Comparison of ENCODE assay signal across 14 mouse cellular contexts in genomic region chr12:107975479-107975896, GRCm38 (mm10). TPM values are rescaled to one million over a fixed set of nuclear protein-coding genes. Genes with fewer than 3 reads are reported as not detected.
DNase-seq lines count a peak whose midpoint lies in the region; ATAC-seq and TF ChIP-seq lines count a peak whose summit lies in the region.
"Had no signal": no experiment of that assay in that cellular context is flagged by ENCODE, and none has a peak within 500 bp of the region (broad histone marks: within the 10 kb centered on the region; RNA-seq: fewer than 3 reads in every experiment).

No protein-coding gene starts in this region.

- no peaks in the 10 kb centered on the region for H3K9me3 ChIP-seq in hindbrain, postnatal 0 days (ENCODE audit: low read length)
- no peaks in the 10 kb centered on the region for H3K9me3 ChIP-seq in kidney, embryonic 15.5 days (replicated peaks)

- H3K27me3 ChIP-seq in hindbrain, postnatal 0 days (ENCODE audit: insufficient read depth, low read length) = no peaks in the 10 kb centered on the region
- no peaks in the 10 kb centered on the region; the same call in 1 of the 2 replicates for H3K27me3 ChIP-seq in kidney, embryonic 15.5 days

- no peak for ATAC-seq in hindbrain, postnatal 0 days
- no peak for ATAC-seq in kidney, embryonic 15.5 days (replicated peaks; ENCODE audit: low FRiP score)

- H3K27ac ChIP-seq in layer of hippocampus, adult 2 months = peak overlapping the region; percentile 86
- H3K27ac ChIP-seq in embryonic fibroblast, embryonic 13.5 days (ENCODE audit: insufficient read depth, low read length) = peak overlapping the region; percentile 1; the same call in 1 of the 2 replicates
- H3K27ac ChIP-seq in hindbrain, postnatal 0 days = peak overlapping the region; percentile 72; the same call in 1 of the 2 replicates
- no peak overlapping the region for H3K27ac ChIP-seq in kidney, embryonic 15.5 days

- WGBS in hindbrain, postnatal 0 days = 50% methylated on average over 10 of the region's 10 CpGs
- WGBS in kidney, embryonic 15.5 days = 74% methylated on average over 10 of the region's 10 CpGs

- peak overlapping the region; percentile 41 for H3K4me3 ChIP-seq in layer of hippocampus, adult 2 months
- no peak overlapping the region for H3K4me3 ChIP-seq in embryonic fibroblast, embryonic 13.5 days (ENCODE audit: insufficient read depth, low read length)
- no peak overlapping the region for H3K4me3 ChIP-seq in hindbrain, postnatal 0 days (ENCODE audit: low read length)
- no peak overlapping the region for H3K4me3 ChIP-seq in kidney, embryonic 15.5 days (replicated peaks)

- H3K4me2 ChIP-seq in hindbrain, postnatal 0 days (ENCODE audit: low read depth, low read length) = peak overlapping the region; percentile 52
- H3K4me2 ChIP-seq in kidney, embryonic 15.5 days = no peak overlapping the region

- H3K4me1 ChIP-seq in embryonic fibroblast, embryonic 13.5 days (ENCODE audit: control insufficient read depth, insufficient read depth, low read length) = peaks cover 7% of the 10 kb centered on the region; the same call in 1 of the 2 replicates
- H3K4me1 ChIP-seq in hindbrain, postnatal 0 days (ENCODE audit: insufficient read depth, low read length) = peaks cover 31% of the 10 kb centered on the region
- peaks cover 79% of the 10 kb centered on the region for H3K4me1 ChIP-seq in kidney, embryonic 15.5 days

- no peak overlapping the region; the same call in 1 of the 2 replicates for H3K9ac ChIP-seq in hindbrain, postnatal 0 days (replicated peaks; ENCODE audit: low read length)
- H3K9ac ChIP-seq in kidney, embryonic 15.5 days = no peak overlapping the region

- no peak for DNase-seq in layer of hippocampus, adult 2 months (ENCODE audit: low spot score in 2 of 2)
- DNase-seq in layer of hippocampus, postnatal 10 days (ENCODE audit: low spot score in 2 of 2) = no peak
- no peak for DNase-seq in hindbrain, postnatal 0 days (ENCODE audit: low spot score)
- peak; percentile 66 for DNase-seq in naive thymus-derived CD4-positive, alpha-beta T cell, adult 2 months (ENCODE audit: low read depth)
- no peak for DNase-seq in retina, embryonic 14.5 days (ENCODE audit: low spot score)
- no peak for DNase-seq in adipocyte (ENCODE audit: low spot score)
- DNase-seq: adrenal gland, adult 2 months; B cell, adult 2 months; heart, adult 11 months; heart, postnatal 14 days; kidney, adult 9 months; retina, postnatal 1 day had no signal

- TF ChIP-seq CTCF in layer of hippocampus, adult 2 months (conservative IDR thresholded peaks at IDR 0.05) = no peak
- TF ChIP-seq CTCF in embryonic fibroblast, embryonic 13.5 days (IDR thresholded peaks at IDR 0.05; ENCODE audit: borderline replicate concordance, insufficient read depth, low read length) = no peak
- no peak for TF ChIP-seq CTCF in hindbrain, postnatal 0 days (IDR thresholded peaks at IDR 0.05; ENCODE audit: low read depth)

- H3K36me3 ChIP-seq in hindbrain, postnatal 0 days (ENCODE audit: insufficient read depth, low read length) = no peaks in the 10 kb centered on the region
- H3K36me3 ChIP-seq in kidney, embryonic 15.5 days = no peaks in the 10 kb centered on the region

- no peak for TF ChIP-seq POLR2A in embryonic fibroblast, embryonic 13.5 days (IDR thresholded peaks at IDR 0.05; ENCODE audit: low read depth, low read length)

RNA-seq across cellular contexts. Expression of gene Bcl11b, which starts 27.9 kb away (rescaled TPM):
- 100 to 1,000 TPM; 144 to 145 TPM for total RNA-seq in layer of hippocampus, adult 2 months (2021)
- 100 to 1,000 TPM; 118 to 127 TPM for total RNA-seq in layer of hippocampus, postnatal 10 days (2021)
- 3.0 and 6.5 TPM in 2 replicates for polyA plus RNA-seq in embryonic fibroblast, embryonic 13.5 days (2011; ENCODE audit: insufficient read length, low read depth, missing spikeins)
- total RNA-seq in hindbrain, postnatal 0 days (2014; rRNA removed) = 30.0 and 31.6 TPM in 2 replicates
- polyA plus RNA-seq in hindbrain, postnatal 0 days (2015; fragmentation: Nextera tagmentation; extraction: Ambion mirVana) = 9.8 and 12.0 TPM in 2 replicates
- polyA plus RNA-seq in kidney, embryonic 15.5 days (2015; fragmentation: Nextera tagmentation; extraction: Ambion mirVana) = 3.1 and 3.8 TPM in 2 replicates
